Mouse (Mus musculus) embryonic facial prominence, embryonic 11.5 days (tissue): ENCODE results near the gene Scn8a. TPM values are rescaled to one million over a fixed set of nuclear protein-coding genes. Genes with fewer than 3 reads are reported as not detected.
A peak's percentile ranks its signal among the peaks of the same experiment; 100 is the strongest.

Experiments used
- ATAC-seq: fragments of 200-750 bp; cut with Nextera tagmentation; replicated peaks from 2 replicates; pipeline ENCODE4 v1.8.0; 2017; ENCODE audit warnings: low read depth; ENCODE audit not compliant: insufficient number of reproducible peaks, low FRiP score, low TSS enrichment
- DNase-seq: peaks from one replicate; pipeline ENCODE4 v3.0.0-alpha.2; 2015; ENCODE audit warnings: low spot score
- H3K27ac ChIP-seq: fragments of 300-500 bp; sonication (generic); replicated peaks from 2 replicates; pipeline ENCODE4 v1.5.1; 2014; ENCODE audit warnings: mild to moderate bottlenecking, low read depth, low read length, control low read depth
- H3K27me3 ChIP-seq: fragments of 300-500 bp; sonication (generic); 2 replicates; pipeline ENCODE4 v1.6.1; 2014; ENCODE audit warnings: mild to moderate bottlenecking, low read length, moderate library complexity, mixed read lengths; ENCODE audit not compliant: control insufficient read depth, insufficient read depth
- H3K36me3 ChIP-seq: fragments of 300-500 bp; sonication (generic); replicated peaks from 2 replicates; pipeline ENCODE4 v1.6.1; 2014; ENCODE audit warnings: low read depth, mild to moderate bottlenecking, low read length, moderate library complexity, mixed read lengths; ENCODE audit not compliant: control insufficient read depth, insufficient read depth
- H3K4me1 ChIP-seq: fragments of 300-500 bp; sonication (generic); 2 replicates; pipeline ENCODE4 v1.6.1; 2014; ENCODE audit warnings: low read length, mixed read lengths; ENCODE audit not compliant: control insufficient read depth, insufficient read depth
- H3K4me2 ChIP-seq: fragments of 300-500 bp; sonication (generic); 2 replicates; pipeline ENCODE4 v1.6.1; 2014; ENCODE audit warnings: low read depth, mild to moderate bottlenecking, control low read depth, low read length, moderate library complexity
- H3K4me3 ChIP-seq: fragments of 300-500 bp; sonication (generic); 2 replicates; pipeline ENCODE4 v1.5.1; 2014; ENCODE audit warnings: low read depth, low read length, control low read depth
- H3K9ac ChIP-seq: fragments of 300-500 bp; sonication (generic); replicated peaks from 2 replicates; pipeline ENCODE4 v1.6.1; 2014; ENCODE audit warnings: mild to moderate bottlenecking, control low read depth, low read length
- H3K9me3 ChIP-seq: fragments of 300-500 bp; sonication (generic); replicated peaks from 2 replicates; pipeline ENCODE4 v1.6.1; 2016; ENCODE audit warnings: mild to moderate bottlenecking, low read length, inconsistent platforms, mixed read lengths; ENCODE audit not compliant: control insufficient read depth
- WGBS: fragments of 180-500 bp; shearing (Covaris S2); extraction: QIAGEN DNeasy Blood & Tissue Kit; methylation state at CpG from one replicate; pipeline ENCODE4 v1.1.7; 2014; 5-methylcytosine and 5-hydroxymethylcytosine counted together
- polyA plus RNA-seq: library from polyadenylated mRNA; unstranded; fragments of >200 nt; fragmentation: Nextera tagmentation; extraction: Ambion mirVana; gene quantifications from 2 replicates; pipeline ENCODE4 v1.2.1, GENCODE M21; 2014

The Scn8a gene
- polyA plus RNA-seq, 1 experiment from 2014 or later, result 8.2 TPM

DNA sequence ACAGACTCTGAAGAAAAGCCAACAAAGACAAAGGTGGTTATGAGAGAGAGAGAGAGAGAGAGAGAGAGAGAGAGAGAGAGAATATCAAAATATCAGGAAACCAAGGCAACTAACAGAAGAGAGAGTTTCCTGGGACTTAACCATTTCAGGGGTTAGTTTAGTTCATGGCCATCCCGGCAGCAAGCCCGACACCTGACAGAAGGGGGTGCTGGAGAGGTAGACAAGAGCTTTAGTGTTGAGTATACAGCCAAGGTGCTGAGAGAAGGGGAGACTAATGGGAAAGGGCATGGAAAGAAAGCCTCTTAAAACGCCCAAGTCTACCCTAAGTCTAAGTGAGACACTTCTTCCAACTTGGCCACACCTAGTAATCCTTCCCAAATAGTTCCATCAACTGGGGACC, 4.1 kb upstream of the Scn8a start:
- no peak for ATAC-seq
- no peak overlapping the region for H3K27ac ChIP-seq
- no peaks in the 10 kb centered on the region for H3K36me3 ChIP-seq
- H3K4me2 ChIP-seq, result no peak overlapping the region
- H3K4me3 ChIP-seq, result no peak overlapping the region
- H3K9ac ChIP-seq, result no peak overlapping the region
- no peaks in the 10 kb centered on the region for H3K9me3 ChIP-seq
- H3K27me3 ChIP-seq, result 0 out of 2 replicates have a peak, but pooled peaks cover 2% of the 10 kb centered on the region
- WGBS, result 38% methylated on average over 3 of the region's 3 CpGs
- no peak for DNase-seq
- no peaks in the 10 kb centered on the region for H3K4me1 ChIP-seq

DNA sequence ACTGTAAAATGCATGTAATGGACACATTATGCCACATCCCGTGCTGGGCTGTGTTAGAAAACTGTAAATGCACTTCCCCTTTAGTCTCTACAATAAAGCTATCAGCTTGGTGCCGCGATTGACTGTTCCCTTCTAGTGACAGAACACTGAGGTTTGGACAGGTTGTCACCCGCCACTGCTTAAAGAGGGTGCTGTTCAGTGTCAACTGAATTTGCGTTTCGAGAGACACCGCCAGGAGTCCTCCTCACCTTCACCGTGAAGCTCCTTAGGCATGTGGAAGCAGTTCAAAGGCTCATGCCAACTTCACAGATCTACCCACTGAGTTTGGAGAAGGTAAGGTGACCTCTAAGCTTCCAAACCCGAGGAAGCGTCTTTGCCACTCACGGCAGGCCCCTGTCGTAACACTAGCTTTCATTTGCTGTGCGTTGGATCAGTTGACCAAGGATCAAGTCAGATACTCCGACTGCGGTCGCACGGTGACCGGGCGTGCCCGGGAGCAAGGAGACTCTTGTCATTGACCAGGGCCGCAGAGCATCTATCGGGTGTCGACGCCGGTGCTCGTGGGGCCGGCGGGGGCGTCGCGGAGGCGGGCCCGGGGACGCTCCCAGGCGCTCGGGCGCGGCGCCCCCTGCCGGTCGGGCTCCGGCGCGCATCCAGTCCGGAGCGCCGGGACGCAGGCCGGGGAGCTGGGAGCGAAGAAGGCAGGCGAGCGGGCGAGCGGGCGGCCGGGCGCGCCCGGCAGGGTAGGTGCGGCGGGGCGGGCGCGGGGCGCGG, 530 bp downstream of the Scn8a start:
- 2% methylated on average over 53 of the region's 66 CpGs for WGBS
- H3K9me3 ChIP-seq, result no peaks in the 10 kb centered on the region
- H3K4me2 ChIP-seq, result peak overlapping the region; percentile 73
- peak overlapping the region; percentile 88 for H3K4me3 ChIP-seq
- DNase-seq (peak; percentile 86), ATAC-seq (peak; percentile 50)
- no peaks in the 10 kb centered on the region for H3K36me3 ChIP-seq
- H3K4me1 ChIP-seq, result peaks cover 3% of the 10 kb centered on the region; the same call in 1 of the 2 replicates
- no peak overlapping the region for H3K27ac ChIP-seq
- H3K27me3 ChIP-seq, result peaks cover 10% of the 10 kb centered on the region
- H3K9ac ChIP-seq, result peak overlapping the region; percentile 60

DNA sequence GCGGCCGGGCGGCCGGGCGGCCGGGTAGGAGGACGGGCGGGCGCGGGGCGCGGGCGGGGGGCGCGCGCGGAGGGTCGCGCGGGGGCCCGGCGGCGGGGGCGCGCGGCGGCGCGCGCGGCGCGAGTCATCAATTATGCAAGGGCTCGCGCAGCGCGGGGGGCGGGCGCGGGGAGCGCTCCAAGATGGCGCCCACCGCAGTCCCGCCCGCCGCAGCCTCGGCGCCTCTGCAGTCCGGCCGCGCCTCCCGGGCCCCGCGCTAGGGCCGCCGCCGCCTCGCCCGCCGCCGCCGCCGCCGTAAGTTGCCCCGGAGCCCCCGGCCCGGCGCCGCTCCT, 1.1 kb downstream of the Scn8a start:
- ATAC-seq, result no peak
- Histone ChIP-seq H3K9ac (peak overlapping the region; percentile 84), H3K36me3 (no peaks in the 10 kb centered on the region), H3K4me1 (peaks cover 3% of the 10 kb centered on the region; the same call in 1 of the 2 replicates), H3K4me3 (peak overlapping the region; percentile 88), H3K4me2 (peak overlapping the region; percentile 84), H3K27me3 (peaks cover 10% of the 10 kb centered on the region), H3K27ac (no peak overlapping the region), H3K9me3 (no peaks in the 10 kb centered on the region)
- WGBS, result no CpG with 5 or more reads among the region's 69 CpGs
- DNase-seq, result peak; percentile 80

DNA sequence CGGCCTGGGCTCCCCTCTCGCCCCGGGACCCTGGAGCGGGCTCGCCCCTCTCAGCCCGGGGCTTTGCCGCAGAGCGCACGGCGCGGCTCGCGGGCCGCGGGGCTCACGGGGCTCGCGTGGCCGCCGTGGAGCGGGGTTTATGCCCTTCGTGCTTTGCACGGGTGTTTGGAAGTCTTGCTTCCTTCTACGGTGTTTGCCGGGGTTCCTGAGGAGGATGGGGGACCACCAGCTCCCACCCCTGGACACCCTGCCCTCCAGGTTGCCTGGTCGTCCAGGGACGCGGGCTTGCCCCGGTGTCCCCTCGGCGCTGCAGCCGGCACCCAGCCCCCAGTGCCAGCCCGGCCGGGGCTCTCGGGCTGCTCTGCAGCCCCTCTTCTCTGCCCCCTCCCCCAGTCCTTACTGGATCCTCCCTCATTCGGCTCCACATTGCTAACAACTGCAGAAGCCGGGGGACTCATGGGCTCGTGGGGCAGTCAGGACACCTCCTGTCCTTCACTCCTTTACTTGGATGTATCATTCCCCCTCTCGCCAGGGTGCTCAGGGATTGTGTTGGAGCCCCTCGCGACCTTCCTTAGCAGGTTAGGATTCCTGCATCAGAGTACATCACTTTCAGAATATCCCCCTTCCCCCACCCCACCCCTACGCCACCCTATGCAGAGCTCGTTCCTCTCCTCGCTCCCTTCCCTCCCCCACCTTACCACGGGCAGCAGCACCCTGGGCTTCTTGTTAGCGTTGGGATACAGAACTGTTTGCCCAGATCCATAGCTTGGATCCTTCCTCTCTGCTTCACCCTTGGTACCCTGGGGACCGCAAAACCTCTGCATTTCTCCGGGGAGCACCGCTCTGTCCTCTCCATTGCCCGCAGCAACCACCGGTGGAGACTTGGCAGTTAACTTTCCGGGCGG, 1.7 kb downstream of the Scn8a start:
- Histone ChIP-seq H3K27ac (no peak overlapping the region), H3K9ac (peak overlapping the region; percentile 84), H3K36me3 (no peaks in the 10 kb centered on the region), H3K4me3 (peak overlapping the region; percentile 88), H3K27me3 (peaks cover 10% of the 10 kb centered on the region), H3K4me2 (peak overlapping the region; percentile 84), H3K9me3 (no peaks in the 10 kb centered on the region), H3K4me1 (peaks cover 3% of the 10 kb centered on the region; the same call in 1 of the 2 replicates)
- under 1% methylated on average over 48 of the region's 53 CpGs for WGBS
- peak; percentile 23 for DNase-seq
- ATAC-seq, result peak; percentile 69

DNA sequence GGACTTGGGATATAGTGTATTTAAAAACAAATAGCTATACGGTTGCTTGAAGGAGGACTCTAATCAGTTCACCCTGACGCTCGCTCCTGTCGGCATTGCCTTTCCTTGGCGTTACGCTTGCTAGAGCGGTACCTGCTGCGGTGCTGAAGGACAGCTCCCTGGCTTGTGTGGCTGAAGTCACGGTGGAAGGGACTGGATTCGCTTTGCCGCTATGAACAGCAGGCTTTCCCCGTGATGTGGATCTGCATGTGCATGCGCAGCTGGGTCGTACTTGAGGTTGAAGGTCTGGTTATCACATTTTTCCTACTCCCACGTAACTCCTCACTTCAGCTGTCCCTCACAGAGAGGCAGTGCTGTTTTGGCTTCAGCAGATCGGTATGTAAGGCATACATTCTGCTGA, 3.5 kb downstream of the Scn8a start:
- Histone ChIP-seq H3K4me3 (no peak overlapping the region), H3K4me2 (no peak overlapping the region), H3K27me3 (peaks cover 10% of the 10 kb centered on the region), H3K27ac (no peak overlapping the region), H3K4me1 (peaks cover 3% of the 10 kb centered on the region; the same call in 1 of the 2 replicates), H3K9ac (no peak overlapping the region), H3K36me3 (no peaks in the 10 kb centered on the region), H3K9me3 (no peaks in the 10 kb centered on the region)
- ATAC-seq, result no peak
- 3% methylated on average over 16 of the region's 16 CpGs for WGBS
- DNase-seq, result peak; percentile 97

DNA sequence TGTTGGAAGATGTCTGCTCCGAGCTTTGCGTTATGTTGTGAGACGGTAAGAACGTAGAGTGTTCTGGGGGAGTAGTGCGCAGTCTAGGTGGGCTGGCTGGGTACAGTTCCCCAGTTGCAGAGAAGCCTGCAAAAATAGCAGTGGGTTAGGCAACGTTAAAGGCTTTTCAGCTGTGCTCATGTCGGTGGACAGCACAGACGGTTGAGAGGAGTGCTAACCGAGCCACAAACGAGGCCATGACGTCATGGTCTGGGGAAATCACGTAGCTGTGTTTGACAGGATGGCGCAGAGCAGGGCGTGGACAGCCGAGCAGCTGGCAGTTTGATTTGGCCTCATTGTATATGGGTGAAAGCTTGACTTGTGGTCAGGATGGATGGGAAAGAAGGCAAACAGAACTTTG, 9.4 kb downstream of the Scn8a start:
- Histone ChIP-seq H3K4me1 (no peaks in the 10 kb centered on the region), H3K9ac (no peak overlapping the region), H3K27ac (no peak overlapping the region), H3K4me2 (no peak overlapping the region), H3K9me3 (no peaks in the 10 kb centered on the region), H3K36me3 (no peaks in the 10 kb centered on the region), H3K4me3 (no peak overlapping the region), H3K27me3 (no peaks in the 10 kb centered on the region)
- WGBS, result 71% methylated on average over 15 of the region's 15 CpGs
- ATAC-seq (no peak), DNase-seq (no peak)

DNA sequence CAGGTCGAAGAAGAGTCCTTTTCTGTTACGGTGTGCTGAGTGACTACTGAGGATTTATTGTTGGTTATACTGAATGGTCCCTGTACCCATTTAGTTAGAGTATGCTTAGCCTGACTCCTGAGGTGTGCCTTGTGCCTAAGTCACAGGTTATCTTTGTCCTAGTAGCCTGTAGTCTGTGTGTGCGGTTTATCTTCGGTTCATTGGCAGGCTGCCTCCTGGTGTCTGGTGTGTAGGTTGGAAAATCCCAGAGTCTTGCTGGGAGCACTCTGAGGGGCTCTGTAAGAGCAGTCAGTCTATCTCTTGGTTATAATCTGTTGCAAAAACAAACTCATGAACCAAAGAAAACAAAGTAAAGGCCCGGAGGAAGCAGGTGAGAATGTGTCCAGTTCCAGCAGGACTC, 11.7 kb downstream of the Scn8a start:
- Histone ChIP-seq H3K9ac (no peak overlapping the region), H3K4me3 (no peak overlapping the region), H3K36me3 (no peaks in the 10 kb centered on the region), H3K4me2 (no peak overlapping the region), H3K27ac (no peak overlapping the region), H3K9me3 (no peaks in the 10 kb centered on the region), H3K27me3 (no peaks in the 10 kb centered on the region), H3K4me1 (no peaks in the 10 kb centered on the region)
- WGBS, result 70% methylated on average over 5 of the region's 5 CpGs
- no peak for ATAC-seq
- no peak for DNase-seq

DNA sequence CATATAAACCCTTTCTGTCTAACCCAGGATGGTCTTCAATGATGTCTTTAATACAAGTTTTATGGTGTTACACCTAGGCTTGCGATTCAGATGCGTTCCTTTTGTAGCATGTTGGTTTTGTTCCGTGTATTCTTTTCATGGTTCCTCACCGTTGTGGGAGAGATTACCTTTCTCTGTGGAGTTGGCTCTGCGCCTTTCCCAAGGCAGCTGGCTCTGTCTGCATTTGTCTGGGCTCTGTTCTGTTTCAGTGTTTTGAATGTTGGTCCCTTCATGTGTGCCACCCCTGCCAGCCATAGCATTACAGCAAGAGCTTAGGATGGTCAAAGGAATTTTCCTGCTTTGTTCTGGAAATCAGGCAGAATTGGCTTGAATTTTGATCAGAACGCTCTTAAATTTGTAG, 14.8 kb downstream of the Scn8a start:
- 94% methylated on average over 6 of the region's 6 CpGs for WGBS
- Histone ChIP-seq H3K36me3 (no peaks in the 10 kb centered on the region), H3K4me3 (no peak overlapping the region), H3K9me3 (no peaks in the 10 kb centered on the region), H3K27ac (no peak overlapping the region), H3K27me3 (no peaks in the 10 kb centered on the region), H3K4me2 (no peak overlapping the region), H3K4me1 (no peaks in the 10 kb centered on the region), H3K9ac (no peak overlapping the region)
- DNase-seq (no peak), ATAC-seq (no peak)
